Mouse (Mus musculus) small intestine, adult 2 months (tissue): ENCODE measurements around the gene Qsox1. TPM values are rescaled to one million over a fixed set of nuclear protein-coding genes. Genes with fewer than 3 reads are reported as not detected.

Experiments used
- H3K27ac ChIP-seq: fragments of 200-500 bp; 2 replicates; pipeline ENCODE4 v1.5.1; 2012; ENCODE audit warnings: low read depth, low read length, control low read depth, inconsistent platforms; ENCODE audit not compliant: insufficient read depth
- H3K27me3 ChIP-seq: fragments of 200-500 bp; 2 replicates; pipeline ENCODE4 v1.6.1; 2012; ENCODE audit warnings: mild to moderate bottlenecking, moderate library complexity, low read length, inconsistent platforms; ENCODE audit not compliant: control insufficient read depth, insufficient read depth
- H3K36me3 ChIP-seq: fragments of 200-500 bp; 2 replicates; pipeline ENCODE4 v1.6.1; 2012; ENCODE audit warnings: mild to moderate bottlenecking, low read length, control low read depth, inconsistent platforms; ENCODE audit not compliant: control insufficient read depth, insufficient read depth
- H3K4me1 ChIP-seq: fragments of 200-500 bp; 2 replicates; pipeline ENCODE4 v1.6.1; 2012; ENCODE audit warnings: low read length, inconsistent platforms, mixed read lengths; ENCODE audit not compliant: control insufficient read depth, insufficient read depth, insufficient read length
- H3K4me3 ChIP-seq: fragments of 200-500 bp; 2 replicates; pipeline ENCODE4 v1.5.1; 2012; ENCODE audit warnings: low read depth, mild to moderate bottlenecking, control low read depth, inconsistent platforms, low read length, moderate library complexity
- CTCF ChIP-seq: fragments of 200-500 bp; IDR thresholded peaks from 2 replicates; pipeline ENCODE4 v1.5.1; 2012; ENCODE audit warnings: low read depth, mild to moderate bottlenecking, control low read depth, inconsistent platforms, low read length, moderate library complexity, mixed read lengths; ENCODE audit not compliant: insufficient replicate concordance, insufficient read length; ENCODE audit errors: extremely low read depth
- POLR2A ChIP-seq: fragments of 200-500 bp; IDR thresholded peaks from 2 replicates; pipeline ENCODE4 v1.6.1; 2012; ENCODE audit warnings: low read depth, mild to moderate bottlenecking, control low read depth, inconsistent platforms, low read length, moderate library complexity
- WGBS: fragments of 180-500 bp; shearing (Covaris S2); methylation state at CpG from one replicate; pipeline ENCODE4 v1.1.7; 2018; 5-methylcytosine and 5-hydroxymethylcytosine counted together
- polyA plus RNA-seq: library from polyadenylated mRNA; depleted of rRNA; stranded (reverse); fragments of >200 nt; gene quantifications from 2 replicates; pipeline ENCODE4 v1.2.3, GENCODE M21; 2012; rRNA removed

The Qsox1 gene
- 77.8 and 120 TPM in 2 replicates for polyA plus RNA-seq

- peak within 1 kb of the TSS; percentile 29 for H3K27ac ChIP-seq
- peak within 1 kb of the TSS; percentile 91 for H3K4me3 ChIP-seq
- H3K36me3 ChIP-seq: no peaks in the 10 kb centered on the region
- no peaks in the 10 kb centered on the region for H3K27me3 ChIP-seq
- H3K4me1 ChIP-seq: peaks cover 13% of the 10 kb centered on the region; the same call in 1 of the 2 replicates
- under 1% methylated on average over 66 of the region's 67 CpGs for WGBS
- TF ChIP-seq CTCF: no peak
- TF ChIP-seq POLR2A: peak; percentile 92
Observed at GRCm38 (mm10) chr1:155812581-155813499, at the start of gene Qsox1. Qsox1 (minus strand) TSS chr1:155812889.

DNA sequence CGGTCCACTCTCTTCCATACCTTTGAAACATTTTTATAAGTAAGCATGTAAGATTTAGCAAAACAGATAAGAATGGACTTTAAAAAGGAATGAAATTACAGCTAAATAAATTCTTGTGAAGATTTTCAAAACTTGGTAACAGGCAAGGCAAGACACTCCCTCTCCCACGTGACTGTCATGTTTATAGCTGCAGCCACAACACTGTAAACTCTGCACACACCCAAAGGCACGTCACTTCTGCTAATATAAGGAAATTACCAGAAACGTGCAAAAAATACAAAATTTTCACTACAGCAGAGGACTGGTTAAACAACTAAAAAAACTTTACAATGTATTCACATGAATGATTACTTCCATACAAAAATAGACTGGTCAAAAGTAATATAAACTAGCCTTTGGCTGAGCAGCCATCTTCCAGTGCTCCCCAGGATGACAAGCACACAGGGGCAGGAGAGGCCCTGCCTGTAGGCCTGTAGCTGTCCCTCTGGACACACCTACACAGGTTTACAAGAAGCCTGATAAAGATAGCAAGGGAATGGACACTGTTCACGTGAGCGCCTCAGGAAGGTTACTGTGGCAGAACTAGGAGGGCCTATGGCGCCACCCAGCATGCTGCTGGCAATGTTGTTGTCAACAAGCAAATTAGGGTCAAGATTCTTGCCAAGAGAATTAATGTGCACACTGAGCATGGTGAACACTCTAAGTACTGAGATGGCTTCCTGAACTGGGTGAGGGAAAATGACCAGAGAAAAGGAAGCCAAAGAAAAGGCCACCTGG, 42.4 kb upstream of the Qsox1 start:
- Histone ChIP-seq H3K36me3 (peaks cover 42% of the 10 kb centered on the region), H3K27me3 (no peaks in the 10 kb centered on the region), H3K4me1 (no peaks in the 10 kb centered on the region), H3K4me3 (no peak overlapping the region), H3K27ac (no peak overlapping the region)
- 67% methylated on average over 7 of the region's 7 CpGs for WGBS
- TF ChIP-seq POLR2A (no peak), CTCF (no peak)

DNA sequence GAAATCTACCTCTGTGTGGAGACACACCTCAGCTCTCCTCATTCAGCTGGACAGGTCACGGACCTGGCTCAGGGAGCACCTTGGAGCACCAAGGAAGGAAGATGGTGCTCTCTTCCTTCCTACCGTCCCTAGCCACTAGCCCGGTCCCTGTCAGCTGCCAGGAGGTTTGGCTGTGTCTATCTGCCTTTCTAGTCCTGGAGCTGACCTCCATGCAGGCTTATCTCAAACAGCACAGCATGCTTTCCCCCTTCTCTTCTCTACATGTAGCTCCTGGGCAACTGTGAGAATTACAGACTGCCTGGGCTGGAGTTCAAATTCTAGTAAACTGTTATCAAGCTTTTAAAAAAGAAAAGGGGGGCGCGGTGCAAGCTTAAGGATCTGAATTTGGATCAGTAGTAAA, 40.3 kb upstream of the Qsox1 start:
- Histone ChIP-seq H3K27me3 (no peaks in the 10 kb centered on the region), H3K4me1 (no peaks in the 10 kb centered on the region), H3K4me3 (no peak overlapping the region), H3K27ac (no peak overlapping the region), H3K36me3 (peaks cover 43% of the 10 kb centered on the region)
- 96% methylated on average over 5 of the region's 5 CpGs for WGBS
- no peak for TF ChIP-seq POLR2A
- no peak for TF ChIP-seq CTCF

DNA sequence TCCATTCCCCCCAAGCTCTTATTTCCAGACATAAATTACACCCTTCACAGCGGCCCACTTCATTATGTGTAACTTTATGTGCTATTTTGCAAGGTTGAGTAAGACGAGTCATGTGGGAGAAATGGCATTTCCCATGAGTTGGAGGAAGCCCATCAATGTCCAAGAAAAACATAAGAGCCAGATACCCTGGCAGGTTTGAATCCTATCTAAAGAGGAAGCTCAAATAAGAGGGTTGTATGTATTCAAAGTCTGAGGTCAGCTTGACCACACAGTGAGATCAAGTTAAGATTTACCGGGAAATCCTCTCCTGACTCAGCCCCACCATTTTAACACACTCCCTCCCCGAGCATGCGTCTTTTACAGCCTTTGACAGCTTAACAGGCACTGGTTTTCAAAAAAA, 31.5 kb upstream of the Qsox1 start:
- WGBS: 84% methylated on average over 5 of the region's 5 CpGs
- Histone ChIP-seq H3K4me3 (no peak overlapping the region), H3K4me1 (no peaks in the 10 kb centered on the region), H3K27ac (no peak overlapping the region), H3K36me3 (peaks cover 34% of the 10 kb centered on the region), H3K27me3 (no peaks in the 10 kb centered on the region)
- TF ChIP-seq POLR2A: no peak
- no peak for TF ChIP-seq CTCF

DNA sequence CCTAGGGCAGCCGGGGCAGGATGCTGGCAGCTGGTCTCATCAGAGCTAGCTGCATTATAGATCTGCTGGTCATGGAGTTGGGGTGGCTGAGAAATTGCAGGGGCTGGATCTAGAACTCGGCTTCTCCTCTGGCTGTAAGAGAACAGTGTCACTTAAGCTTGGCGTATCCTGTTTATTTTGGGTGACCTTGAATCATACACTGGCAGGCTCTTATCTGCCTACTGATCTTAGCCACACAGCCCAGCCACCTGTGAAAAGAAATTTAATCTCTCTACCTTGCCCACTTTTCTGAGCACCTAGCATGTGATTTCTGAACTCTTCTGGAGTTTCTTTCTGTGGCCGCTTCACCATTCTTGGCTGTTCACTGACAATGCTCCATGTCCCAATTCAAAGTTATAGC, 30.8 kb upstream of the Qsox1 start:
- 47% methylated on average over 4 of the region's 4 CpGs for WGBS

GRCm38 (mm10) chr1:155835667-155836066, 23.0 kb upstream of the Qsox1 start:
- Histone ChIP-seq H3K36me3 (0 out of 2 replicates have a peak, but pooled peaks cover 2% of the 10 kb centered on the region), H3K4me1 (no peaks in the 10 kb centered on the region), H3K27me3 (no peaks in the 10 kb centered on the region), H3K27ac (no peak overlapping the region), H3K4me3 (no peak overlapping the region)
- TF ChIP-seq CTCF (no peak), POLR2A (no peak)
- 37% methylated on average over 2 of the region's 2 CpGs for WGBS

More for the DNA sequence above, 30.8 kb upstream of the Qsox1 start:
- TF ChIP-seq CTCF (no peak), POLR2A (no peak)
- Histone ChIP-seq H3K36me3 (peaks cover 32% of the 10 kb centered on the region), H3K4me1 (no peaks in the 10 kb centered on the region), H3K4me3 (no peak overlapping the region), H3K27ac (no peak overlapping the region), H3K27me3 (no peaks in the 10 kb centered on the region)

GRCm38 (mm10) chr1:155833610-155834009, 20.9 kb upstream of the Qsox1 start:
- Histone ChIP-seq H3K27ac (no peak overlapping the region), H3K4me1 (no peaks in the 10 kb centered on the region), H3K4me3 (no peak overlapping the region), H3K27me3 (no peaks in the 10 kb centered on the region), H3K36me3 (no peaks in the 10 kb centered on the region)
- 85% methylated on average over 9 of the region's 9 CpGs for WGBS
- TF ChIP-seq POLR2A (no peak), CTCF (no peak)
